Mouse (Mus musculus) kidney, postnatal 14 days (tissue): ENCODE data around the gene Timd2.
A peak's percentile ranks its signal among the peaks of the same experiment; 100 is the strongest.
"Not testable (repeated sequence)": the region's sequence is repeated elsewhere in the genome, so short reads cannot be mapped to it uniquely, and the experiment has no call there.

Experiments
- DNase-seq: peaks from one replicate; pipeline ENCODE4 v3.0.0; 2022; ENCODE audit warnings: mixed read lengths

Timd2 gene

GRCm38 (mm10) chr11:46706664-46707356 lies at the start of gene Timd2:
Gene Timd2, minus strand, starts transcription at chr11:46707061.
- DNase-seq: no peak

DNA sequence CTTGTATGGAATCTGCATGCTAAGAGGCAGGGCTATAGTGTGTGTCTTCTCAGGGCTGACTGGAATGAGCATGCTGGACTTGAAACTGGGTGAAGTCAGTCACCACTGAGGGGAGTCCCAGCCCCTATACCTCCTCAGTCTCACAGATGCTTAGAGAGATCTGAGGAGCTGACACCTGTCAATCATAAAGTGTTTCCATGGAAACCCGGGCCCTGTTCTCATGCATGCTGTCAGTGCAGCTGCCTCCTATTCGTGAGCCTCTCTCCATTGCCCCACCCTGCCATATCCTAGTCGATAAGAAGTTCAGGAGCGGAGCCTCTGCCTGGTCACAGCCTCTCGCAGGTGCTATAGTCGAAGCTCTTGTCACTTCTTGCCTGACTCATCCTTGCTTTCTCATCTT lies 48.9 kb upstream of the Timd2 start:
- DNase-seq: not testable (repeated sequence)

DNA sequence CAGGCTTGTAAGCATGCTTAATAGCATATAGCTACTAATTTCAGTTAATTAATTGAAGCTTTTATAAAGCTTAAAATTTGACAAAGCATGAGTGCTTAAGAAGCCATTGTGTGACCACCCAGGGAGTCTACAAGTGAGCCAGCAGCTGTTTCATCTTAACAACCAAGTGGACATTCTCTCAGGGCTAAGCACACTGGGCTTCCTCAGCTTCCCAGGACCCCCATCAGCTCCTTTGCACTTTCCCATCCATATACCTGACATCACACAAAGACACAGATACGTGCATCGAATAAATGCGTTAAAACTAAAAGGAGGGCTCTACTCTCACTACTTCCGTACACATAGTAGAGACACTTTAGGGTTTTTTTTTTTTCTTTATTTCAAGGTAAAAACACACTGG lies 47.8 kb upstream of the Timd2 start:
- DNase-seq: no peak

DNA sequence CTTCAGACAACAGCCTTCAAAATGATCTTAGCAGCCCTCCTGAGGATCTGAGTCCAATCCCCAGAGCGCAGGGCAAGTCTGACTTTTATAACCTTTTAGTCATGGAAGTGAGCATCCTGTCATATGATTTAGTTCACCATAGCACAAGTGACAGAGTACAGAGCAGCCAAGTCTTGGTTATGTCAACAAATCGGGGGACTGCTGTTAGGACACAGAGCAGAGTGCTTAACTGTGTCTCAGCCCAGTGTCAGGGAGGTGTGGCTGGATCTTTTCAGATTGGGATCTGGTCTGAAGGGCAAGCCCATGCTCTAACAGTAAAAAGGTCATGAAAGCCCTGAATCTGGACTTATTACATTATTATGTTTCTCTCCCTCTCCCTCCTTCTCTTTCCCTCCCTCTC lies 46.8 kb upstream of the Timd2 start:
- DNase-seq: no peak

DNA sequence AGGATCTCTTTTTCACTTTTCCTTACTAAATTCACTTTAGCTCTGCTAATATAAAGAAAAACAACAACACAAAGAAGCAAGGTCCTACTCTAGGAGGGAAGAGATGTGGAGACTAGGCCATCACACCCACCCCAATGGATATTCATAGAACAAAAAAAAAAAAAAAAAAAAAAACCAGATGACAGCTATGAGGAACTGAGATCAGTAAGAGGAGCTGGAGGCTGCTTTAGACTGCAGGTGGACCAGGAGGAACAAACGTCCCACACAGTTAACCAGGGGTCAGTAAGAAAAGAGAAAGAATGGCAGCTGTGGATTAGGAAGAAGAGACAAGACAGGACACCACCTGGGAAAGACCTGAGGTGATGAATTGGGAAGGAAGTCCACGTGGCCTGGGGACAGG lies 41.1 kb upstream of the Timd2 start:
- DNase-seq: no peak

- DNase-seq: no peak
Measured at GRCm38 (mm10) chr11:46741716-46742115, 34.9 kb upstream of the Timd2 start.

- DNase-seq: no peak
Measured at GRCm38 (mm10) chr11:46740886-46741285, 34.0 kb upstream of the Timd2 start.

DNA sequence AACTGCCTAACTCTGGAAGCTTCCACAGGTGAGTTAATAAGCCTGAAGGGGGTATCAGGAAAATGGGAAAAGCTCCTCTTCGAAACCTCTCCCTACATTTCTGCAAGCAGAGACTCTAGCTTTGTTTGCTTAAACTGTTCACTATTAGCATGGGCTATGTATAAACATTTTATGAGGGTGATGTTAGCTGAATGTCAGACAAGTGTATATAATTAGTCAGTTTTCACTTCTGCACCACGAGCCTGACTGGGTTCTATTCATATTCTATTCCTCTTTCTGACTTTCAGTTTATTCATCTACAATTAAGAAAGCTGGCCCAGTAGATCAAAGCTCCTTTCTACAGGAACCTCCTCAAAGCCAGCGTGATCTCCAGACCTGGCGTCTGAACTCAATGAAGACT lies 32.6 kb upstream of the Timd2 start:
- no peak for DNase-seq

- DNase-seq: not testable (repeated sequence)
Measured at GRCm38 (mm10) chr11:46735076-46735475, 28.2 kb upstream of the Timd2 start, which contains the start of gene Havcr1. Gene Havcr1, plus strand, starts transcription at chr11:46735080.

DNA sequence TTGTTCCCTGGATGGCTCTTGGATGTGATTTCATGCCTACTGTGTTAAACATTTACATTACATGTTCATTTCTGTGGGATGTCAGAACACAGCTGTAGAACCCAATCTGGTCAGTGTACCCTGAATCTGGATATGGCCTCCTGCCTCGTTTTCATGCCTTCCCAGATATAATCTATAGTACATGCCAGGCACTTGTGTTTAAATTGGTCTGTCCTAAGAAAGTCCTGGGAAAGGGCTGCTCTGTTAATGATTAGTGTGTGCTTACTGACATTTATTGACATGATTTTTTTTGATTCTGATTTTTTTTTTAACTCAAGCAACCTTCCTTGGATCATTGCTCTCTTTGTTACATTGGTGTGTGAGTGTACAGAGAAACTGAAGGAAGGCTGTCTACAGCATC lies 27.8 kb upstream of the Timd2 start:
- no peak for DNase-seq

GRCm38 (mm10) chr11:46733242-46733789 lies 26.5 kb upstream of the Timd2 start:
- no peak for DNase-seq

GRCm38 (mm10) chr11:46731541-46732070 lies 24.7 kb upstream of the Timd2 start:
- DNase-seq: no peak

GRCm38 (mm10) chr11:46698830-46699229 lies 8.0 kb downstream of the Timd2 start:
- peak; percentile 5 for DNase-seq

DNA sequence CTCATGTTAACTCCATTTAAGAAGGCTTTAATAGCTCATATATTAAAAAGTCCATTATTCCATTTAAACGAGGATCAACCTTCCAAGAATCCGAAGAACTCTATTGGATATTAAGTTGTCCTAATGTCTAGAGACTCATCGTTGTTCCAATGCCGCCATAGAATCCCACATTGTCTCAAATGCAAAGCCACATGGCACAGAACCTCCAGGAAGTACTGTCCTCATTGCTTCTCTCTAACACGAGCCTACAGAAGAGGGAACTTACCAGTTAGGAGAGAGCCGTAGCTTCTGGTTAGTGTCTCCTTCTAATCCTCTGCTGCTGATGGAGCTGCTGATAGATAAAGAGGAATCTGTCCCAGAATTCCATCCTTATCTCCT lies 8.6 kb downstream of the Timd2 start:
- no peak for DNase-seq

DNA sequence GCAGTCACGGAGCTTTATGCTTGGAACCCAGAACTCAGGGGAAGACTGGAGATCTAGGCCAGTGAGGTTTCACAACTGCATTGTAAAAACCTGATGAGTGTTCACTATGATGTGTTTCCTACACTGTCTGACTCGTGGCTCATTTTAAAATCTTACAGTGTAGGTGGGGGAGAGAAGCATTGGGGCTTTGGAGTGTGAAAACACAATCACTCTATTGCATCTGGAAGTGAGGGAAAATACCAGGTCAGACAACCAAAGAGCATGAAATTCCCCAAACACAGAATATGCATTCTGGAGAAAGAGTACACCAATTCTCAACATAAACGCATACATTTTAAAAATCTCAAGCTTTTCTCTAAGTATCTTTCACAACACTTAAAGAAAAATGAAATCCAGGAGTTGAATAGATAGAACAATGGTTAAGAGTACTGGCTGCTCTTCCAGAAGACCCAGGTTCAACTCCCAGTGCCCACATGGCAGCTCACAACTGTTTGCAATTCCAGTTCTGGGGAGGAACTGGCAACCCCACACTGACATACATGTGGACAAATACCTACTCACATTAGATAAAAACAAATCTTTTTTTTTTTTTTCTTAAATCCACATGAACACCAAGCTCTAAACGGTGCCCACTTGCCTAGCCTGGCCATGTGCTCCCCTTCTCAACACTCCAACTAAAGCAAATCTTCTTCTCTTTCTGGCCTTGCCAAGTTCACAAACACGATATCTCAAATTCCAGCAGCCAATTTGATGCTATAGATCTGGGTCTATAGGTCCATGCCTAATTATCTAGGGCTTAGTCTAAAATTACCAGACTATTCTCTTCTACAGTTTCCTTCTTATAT lies 9.2 kb downstream of the Timd2 start:
- no peak for DNase-seq

- DNase-seq: not testable (repeated sequence)
Measured at GRCm38 (mm10) chr11:46695849-46696248, 11.0 kb downstream of the Timd2 start.

- DNase-seq: no peak
Measured at GRCm38 (mm10) chr11:46690136-46690535, 16.7 kb downstream of the Timd2 start.

GRCm38 (mm10) chr11:46683723-46684122 lies 23.1 kb downstream of the Timd2 start:
- DNase-seq: no peak

DNA sequence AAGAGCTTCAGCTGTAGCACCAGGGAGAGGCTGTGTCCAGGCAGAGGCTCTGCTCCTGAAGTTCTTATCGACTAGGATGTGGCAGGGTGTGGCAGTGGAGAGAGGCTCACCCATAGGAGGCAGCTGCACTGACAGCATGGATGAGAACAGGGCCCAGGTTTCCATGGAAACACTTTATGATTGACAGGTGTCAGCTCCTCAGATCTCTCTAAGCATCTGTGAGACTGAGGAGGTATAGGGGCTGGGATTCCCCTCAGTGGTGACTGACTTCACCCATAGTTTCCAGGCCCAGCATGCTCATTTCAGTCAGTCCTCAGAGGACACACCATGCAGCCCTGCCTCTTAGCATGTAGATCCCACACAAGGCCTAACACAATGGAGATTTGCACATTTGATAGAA lies 24.0 kb downstream of the Timd2 start:
- no peak for DNase-seq

- no peak for DNase-seq
Measured at GRCm38 (mm10) chr11:46667938-46668337, 38.9 kb downstream of the Timd2 start.

DNA sequence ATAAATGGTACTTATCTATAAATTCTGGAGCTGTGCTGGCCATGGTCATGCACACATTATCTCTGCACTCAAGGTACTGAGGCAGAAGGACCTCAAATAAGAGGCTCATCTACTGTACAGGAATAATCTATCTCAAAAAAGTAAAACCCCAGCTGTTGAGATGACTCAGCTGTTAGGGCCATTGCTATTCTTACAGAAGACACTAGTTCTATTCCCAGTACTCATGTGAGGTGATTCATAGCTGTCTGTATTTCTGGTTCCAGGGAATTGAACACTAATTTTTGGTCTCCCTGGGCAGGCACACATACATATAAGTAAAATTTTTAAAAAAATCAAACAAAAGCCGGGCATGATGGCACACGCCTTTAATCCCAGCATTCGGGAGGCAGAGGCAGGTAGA lies 39.8 kb downstream of the Timd2 start:
- DNase-seq: no peak

DNA sequence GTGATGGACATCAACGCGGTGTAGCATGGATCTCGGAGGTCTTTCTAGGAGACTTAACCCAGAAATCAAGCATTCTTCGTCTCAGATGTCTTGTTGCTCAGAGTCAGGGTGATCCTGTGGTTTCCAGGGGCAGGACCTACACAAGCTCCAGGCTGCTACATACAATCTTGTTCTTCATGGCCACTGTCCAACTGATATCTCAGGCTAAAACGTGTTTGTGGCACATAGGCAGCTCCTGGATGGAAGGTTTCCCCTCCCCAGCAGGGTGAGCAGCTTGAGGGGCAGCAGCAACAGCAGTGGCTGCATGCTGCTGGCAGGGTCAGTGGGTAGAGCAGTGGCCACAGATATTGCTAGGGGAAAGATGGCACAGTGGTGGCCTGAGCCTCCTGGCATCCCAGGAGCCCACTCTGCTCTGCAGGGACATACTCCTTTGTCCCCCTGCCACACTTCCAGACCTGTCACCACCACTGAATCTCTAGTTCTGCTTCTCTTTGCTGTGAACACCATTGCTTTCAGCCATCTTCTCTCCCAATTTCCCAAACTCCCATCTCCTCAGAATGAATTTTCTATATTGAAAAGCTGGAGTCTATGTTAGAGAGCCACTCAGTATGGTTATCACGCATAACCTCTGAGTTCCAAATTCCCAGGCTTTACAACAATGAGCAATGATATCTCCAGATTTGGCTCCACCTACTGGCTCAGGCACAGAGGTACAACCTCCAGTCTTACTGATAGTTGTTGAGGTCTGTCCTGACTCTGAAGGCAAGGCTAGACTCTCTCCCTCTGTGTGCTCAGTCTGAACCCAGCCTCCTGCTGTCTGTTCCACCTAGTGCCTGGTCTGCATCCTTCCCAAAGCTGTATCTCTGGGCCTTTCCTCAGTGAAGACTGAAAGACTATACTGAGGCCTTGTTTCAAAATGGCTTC lies 41.0 kb downstream of the Timd2 start:
- DNase-seq: peak; percentile 10

DNA sequence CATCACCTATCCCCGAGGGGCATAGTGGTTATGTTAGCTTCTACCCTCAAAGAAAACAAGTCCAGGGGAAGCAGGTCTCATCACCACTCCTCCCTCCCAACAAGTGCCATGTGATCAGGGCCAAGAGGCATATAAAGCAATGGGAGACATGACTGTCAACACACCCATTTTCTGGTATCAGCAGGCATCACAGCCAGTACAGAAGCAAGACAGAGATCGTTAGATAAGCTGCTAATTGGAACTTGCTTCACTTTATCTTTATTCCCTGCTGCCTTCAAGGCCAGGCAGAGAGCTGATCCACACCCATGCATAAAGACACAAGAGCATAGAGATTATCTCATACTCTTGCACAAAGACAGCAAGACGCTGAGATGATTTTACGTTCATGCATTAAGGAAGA lies 43.6 kb downstream of the Timd2 start:
- no peak for DNase-seq
